Mouse (Mus musculus) stomach, postnatal 0 days (tissue): ENCODE results near the gene Pdzrn3.

Experiments used
- CTCF ChIP-seq: IDR thresholded peaks from 2 replicates; pipeline ENCODE4 v1.5.1; 2016; ENCODE audit warnings: antibody characterized with exemption, low read depth, mild to moderate bottlenecking, moderate library complexity
- EP300 ChIP-seq: optimal IDR thresholded peaks from 2 replicates; pipeline ENCODE3; 2016; ENCODE audit warnings: antibody characterized with exemption

DNA sequence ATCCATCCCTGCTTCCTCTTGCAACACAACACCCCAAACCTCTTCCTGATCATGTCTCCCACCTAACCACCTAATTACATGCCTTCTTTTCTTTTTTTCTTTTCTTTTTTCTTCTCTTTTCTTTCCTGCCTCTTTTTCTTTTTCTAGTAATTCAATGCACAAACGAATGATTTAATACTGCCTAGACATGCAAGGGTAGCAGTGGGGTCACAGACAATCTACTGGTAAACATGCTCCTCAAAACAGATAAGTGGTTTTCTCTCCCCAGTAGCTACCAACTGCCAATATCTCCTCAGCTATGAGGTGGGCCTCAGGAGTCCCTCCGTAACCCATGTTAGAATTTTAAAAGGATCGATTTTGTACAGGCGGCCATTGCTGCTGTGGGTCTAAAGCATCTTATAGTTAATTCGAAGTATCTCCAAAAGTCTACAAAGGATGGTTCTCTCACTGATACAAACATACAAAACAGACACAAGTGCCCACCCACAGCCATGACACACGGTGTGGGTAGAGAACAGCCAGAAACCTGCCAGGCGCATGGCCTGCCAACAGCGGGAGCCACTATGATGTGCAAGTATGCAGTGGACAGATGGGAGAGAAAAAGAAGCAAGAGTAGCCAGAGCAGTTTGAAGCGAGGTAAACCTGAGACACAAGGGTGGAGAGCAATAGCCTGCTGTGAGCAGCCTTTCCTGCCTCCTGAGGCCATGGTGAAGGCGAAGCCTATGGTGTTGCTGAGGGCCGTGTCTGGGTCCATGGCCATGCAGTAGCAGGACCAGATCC lies 73.5 kb downstream of the Pdzrn3 start:
- no peak for TF ChIP-seq CTCF
- TF ChIP-seq EP300 = no peak
